Mouse (Mus musculus): Measurements from ENCODE around the gene Ppfibp1. TPM values are rescaled to one million over a fixed set of nuclear protein-coding genes. Genes with fewer than 3 reads are reported as not detected.

Ppfibp1 gene
- total RNA-seq, 2 experiments from 2014 or later, result 32.7 to 33.7 TPM

DNA sequence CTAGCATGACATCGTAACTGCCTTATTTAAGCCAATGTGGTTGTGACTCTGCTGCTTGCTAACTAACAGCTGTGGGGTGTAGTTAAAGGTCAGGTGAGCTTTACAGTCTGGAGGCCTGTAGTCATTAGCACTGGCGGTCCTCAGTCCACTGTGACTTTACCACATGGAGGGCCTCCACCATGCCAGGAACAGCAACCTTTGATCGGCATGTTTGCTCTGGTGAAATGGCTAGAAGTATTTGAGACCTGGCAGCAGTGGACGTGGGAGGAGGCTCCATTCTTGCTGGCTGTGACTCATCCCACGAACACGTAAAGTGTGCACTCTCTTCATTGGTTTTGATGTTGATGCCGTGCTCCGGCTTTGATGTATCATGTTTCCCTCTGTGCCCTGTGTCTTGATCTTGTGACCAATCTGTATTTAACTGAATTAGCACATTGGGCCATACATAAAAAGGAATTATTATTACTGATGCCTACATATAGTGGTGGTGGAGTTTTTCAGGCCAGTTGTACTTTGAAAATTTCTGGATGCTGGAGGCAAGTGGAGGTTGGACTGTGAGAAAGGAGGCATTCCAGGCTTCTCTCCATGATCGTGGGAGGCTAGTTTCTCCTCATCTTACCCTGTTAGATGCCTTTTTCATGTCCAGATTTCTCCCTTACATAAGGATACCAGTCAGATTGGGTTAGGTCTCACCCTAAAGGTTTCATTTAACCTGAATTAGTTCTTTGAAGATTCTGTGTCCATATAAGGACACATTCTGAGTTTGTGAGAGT is 71.8 kb downstream of the Ppfibp1 start:
- DNase-seq, result no peak

DNA sequence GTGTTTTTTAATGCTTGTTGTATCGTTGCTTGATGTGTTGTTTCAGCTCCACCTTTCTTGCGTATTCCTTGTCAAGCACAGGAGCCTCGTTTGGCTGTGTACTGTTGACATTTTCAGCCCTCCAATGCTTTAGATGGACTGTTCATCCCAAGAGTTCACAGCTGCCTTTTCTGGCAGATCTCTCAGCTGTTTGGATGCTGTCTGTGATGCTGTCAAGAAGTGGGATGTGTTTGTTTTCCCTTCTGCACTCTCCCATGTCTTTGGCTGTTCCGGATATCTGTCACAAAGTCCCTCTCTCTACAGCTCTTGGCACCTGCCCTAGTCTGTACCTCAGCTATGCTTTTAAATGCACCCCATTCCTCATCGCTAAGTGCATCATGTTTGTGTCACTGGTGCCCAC is 72.7 kb downstream of the Ppfibp1 start:
- DNase-seq, result no peak

GRCm38 (mm10) chr6:146961832-146962481 is 73.7 kb downstream of the Ppfibp1 start:
- no peak for DNase-seq

GRCm38 (mm10) chr6:146963396-146964150 is 75.3 kb downstream of the Ppfibp1 start:
- no peak for DNase-seq

GRCm38 (mm10) chr6:146965139-146965772 is 77.0 kb downstream of the Ppfibp1 start:
- no peak for DNase-seq

GRCm38 (mm10) chr6:146966446-146967019 is 78.2 kb downstream of the Ppfibp1 start:
- no peak for DNase-seq

DNA sequence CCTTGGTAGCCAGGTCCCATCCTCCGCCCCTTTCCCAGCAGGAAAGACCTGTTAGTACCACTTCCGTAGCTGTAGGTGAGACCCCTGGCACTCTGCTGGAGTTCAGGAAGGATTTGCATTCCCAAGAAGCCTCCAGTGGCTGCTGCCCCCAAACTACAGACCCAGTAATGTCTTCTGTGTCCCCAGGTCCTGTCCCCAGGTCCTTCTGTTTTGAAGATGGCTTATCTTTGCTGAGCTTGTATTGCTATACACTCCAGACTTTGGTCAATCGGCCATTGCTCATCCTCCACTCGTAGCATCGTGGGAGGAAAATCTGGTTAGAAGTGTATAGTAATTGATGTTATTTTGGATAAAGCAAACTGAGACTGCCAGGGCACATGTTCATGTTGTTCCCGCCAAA is 79.5 kb downstream of the Ppfibp1 start:
- DNase-seq, result no peak

GRCm38 (mm10) chr6:146970811-146971210 is 82.5 kb downstream of the Ppfibp1 start:
- no peak for DNase-seq

GRCm38 (mm10) chr6:146971366-146971765 is 83.1 kb downstream of the Ppfibp1 start:
- no peak for DNase-seq

GRCm38 (mm10) chr6:146972009-146972408 is 83.7 kb downstream of the Ppfibp1 start:
- no peak for DNase-seq

- DNase-seq, result no peak
Observed at GRCm38 (mm10) chr6:146972740-146973139, 84.5 kb downstream of the Ppfibp1 start.

DNA sequence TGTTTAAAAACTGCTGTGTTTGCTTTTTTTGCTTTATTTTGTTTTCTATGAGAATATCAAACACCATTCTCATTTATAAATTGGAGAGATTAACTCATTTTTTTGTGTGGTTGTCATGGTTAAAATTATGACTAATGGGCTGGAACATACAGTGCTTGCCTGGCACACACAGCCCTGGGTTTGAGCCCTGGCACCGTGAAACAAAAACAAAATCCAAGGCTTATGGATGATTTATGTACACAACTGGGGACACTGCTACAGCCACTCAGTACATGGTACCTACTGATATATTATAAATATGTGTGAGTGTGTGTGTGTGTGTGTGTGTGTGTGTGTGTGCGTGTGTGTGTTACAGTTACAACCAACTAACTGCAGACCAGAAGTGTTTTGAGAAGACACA is 85.1 kb downstream of the Ppfibp1 start:
- no peak for DNase-seq

DNA sequence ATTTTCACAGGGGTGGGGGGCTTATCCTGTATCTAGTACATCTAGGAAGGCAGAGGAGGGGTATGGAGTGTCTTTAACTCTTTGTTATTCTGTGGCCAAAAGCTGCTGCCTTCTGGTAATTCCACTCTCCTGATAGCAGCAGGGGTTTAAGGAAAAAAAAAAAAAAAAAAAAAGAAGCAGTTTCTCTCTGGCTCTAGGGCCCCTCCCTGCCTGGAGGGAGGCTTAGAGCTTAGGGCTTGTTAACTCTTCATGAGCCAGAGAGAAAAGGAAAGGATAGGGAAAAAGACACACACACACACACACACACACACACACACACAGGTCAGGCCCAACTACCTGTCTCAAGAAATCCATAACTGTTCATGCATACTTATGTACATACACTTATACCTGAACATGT is 85.5 kb downstream of the Ppfibp1 start:
- DNase-seq, result no peak

- no peak for DNase-seq
Observed at GRCm38 (mm10) chr6:146976446-146976845, 88.2 kb downstream of the Ppfibp1 start.

DNA sequence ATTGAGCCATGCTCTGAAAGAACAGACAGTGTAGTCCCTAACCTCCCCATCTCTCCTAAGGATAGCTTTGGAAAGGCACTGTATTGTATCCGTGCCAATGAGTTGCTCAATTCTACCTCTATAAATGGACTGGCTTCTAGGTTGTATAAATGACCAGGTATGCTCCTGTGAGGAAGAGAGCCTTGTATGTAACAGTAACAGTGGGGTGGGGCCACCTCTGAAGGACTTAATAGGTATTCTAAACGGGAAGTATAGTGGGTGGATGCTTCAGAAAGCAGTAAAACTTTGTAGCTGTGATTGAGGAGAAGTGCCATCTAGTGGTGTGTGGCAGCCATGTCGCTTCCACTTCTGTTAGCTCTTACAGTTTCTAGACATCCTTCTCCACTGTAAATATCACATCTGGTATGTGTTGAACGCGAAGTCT is 90.4 kb downstream of the Ppfibp1 start:
- no peak for DNase-seq

DNA sequence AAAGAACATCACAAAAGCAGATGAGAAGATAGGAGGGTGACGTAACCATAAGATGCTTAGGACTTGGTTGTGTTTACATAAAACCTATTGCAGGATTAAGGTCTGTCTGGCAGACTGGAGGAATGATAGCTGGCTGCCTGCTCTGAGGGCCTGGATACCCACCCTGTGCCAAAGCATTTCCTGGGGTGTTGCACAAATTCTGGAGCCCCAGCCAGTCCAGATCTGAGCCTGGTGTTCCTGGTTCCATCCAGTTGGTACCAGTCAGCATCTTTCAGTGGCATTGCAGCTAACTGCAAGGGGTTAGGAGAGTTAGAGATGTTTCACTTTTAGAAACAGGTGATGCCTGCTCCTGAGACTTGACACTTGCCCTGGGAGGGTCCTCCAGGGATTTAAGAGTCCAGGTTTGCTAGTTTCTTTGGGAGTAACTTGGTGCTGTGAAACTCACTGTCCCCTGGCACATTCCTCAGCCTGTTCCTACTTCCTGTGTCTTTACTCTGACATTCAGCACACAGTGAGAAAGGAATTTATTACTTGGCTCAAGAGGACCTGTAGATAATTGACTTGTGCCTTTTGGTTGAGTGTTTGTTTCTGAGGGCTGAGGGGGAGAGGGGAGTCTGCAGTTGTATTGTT is 90.9 kb downstream of the Ppfibp1 start:
- no peak for DNase-seq

- DNase-seq, result no peak
Observed at GRCm38 (mm10) chr6:146979953-146980352, 91.7 kb downstream of the Ppfibp1 start.

DNA sequence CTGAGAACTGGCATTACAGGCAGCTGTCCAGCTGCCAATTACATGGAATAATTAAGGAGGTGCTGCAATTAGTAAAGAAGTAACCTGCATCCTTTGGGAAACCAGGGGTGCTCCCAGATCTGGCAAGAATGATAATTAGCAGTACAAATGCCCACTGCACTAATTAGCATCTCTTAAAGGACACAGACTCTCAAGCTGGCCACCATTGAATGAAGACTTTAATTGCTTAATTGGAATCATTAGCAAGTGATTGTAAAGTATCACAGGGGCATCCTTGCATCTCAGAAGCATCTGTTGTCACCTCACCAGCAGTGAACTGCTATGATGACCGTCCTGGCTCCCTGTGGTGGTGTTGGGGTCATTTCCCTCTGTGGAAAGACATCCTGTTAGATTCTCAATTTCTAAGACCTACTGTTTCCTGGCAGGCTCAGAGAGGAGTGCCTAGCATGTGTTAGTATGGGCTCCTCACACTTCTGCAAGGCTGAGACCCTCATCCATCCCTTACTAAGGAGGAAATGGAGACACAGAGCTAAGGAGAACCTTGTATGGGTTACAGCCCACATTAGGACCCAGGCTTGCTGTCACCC is 93.1 kb downstream of the Ppfibp1 start:
- DNase-seq, result no peak

DNA sequence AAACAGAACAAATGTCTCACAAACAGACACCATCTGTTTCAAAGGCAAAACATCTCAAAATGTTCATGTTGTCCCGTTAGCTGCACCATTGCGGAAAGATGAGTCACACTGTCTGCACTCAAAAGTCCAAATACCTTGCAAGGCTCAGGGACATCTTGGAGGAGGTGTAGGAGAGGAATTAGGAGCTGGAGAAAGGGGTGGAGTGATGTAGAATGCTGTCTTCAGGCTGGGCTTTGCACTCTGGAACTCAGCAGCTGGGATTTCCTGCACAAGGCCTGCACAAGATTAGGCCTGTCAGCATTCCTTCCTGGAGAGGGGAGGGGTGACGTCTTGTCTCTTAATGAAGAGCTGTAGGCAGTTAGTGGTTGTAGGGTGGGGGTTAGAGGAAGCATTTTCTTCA is 96.3 kb downstream of the Ppfibp1 start:
- no peak for DNase-seq

DNA sequence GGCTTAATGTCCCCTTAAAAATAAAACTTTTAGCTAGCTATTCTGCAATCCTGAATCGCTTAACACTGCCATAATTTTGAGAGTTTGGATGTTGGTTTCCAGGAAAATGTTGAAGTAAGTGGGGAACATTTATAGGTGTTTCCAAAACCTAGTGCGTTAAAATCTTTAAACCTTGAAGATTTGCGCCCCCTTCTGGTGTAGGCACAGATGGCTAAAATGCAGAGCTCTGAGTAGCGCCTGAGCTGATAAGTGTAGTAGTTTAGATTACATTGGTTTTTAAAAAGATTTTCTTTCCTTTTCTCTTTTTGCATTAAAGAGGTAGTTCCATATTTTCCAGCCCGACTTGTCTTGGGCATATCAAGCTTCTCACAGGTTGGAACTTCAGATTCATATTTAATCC is 105.9 kb downstream of the Ppfibp1 start:
- DNase-seq, result no peak

GRCm38 (mm10) chr6:146995391-146995790 is 107.1 kb downstream of the Ppfibp1 start:
- no peak for DNase-seq
